Mouse (Mus musculus) erythroblast, embryonic 14.5 days (primary cell): ENCODE data around the gene Sirt4.
"Not testable (repeated sequence)": the region's sequence is repeated elsewhere in the genome, so short reads cannot be mapped to it uniquely, and the experiment has no call there.

Source experiments
- GATA1 ChIP-seq: IDR thresholded peaks from 2 replicates; pipeline ENCODE4 v1.6.1; 2012; ENCODE audit warnings: low read length, inconsistent platforms, mixed read lengths
- TAL1 ChIP-seq: IDR thresholded peaks from 3 replicates; pipeline ENCODE4 v1.6.1; 2012; ENCODE audit warnings: low read length, inconsistent platforms, mixed read lengths

DNA sequence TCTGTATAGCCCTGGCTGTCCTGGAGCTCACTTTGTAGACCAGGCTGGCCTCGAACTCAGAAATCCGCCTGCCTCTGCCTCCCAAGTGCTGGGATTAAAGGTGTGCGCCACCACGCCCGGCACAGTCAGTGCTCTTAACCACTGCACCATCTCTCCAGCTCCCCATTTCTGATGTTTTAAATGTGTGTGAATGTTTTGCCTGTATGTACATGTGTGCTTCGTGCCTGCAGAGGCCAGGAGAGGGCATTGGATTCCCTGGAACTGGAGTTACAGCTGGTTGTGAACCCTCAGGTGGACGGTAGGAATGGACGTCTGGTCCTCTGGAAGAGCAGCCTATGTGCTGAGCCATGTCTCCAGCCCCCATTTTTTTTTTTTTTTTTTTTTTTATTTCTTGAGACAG, 33.7 kb upstream of the Sirt4 start:
- TF ChIP-seq GATA1, TAL1: not testable (repeated sequence)
